Mouse (Mus musculus) retina, postnatal 1 day (tissue): ENCODE results near the gene Samd1.
A peak's percentile ranks its signal among the peaks of the same experiment; 100 is the strongest.

Experiments used
- DNase-seq: peaks from one replicate; pipeline ENCODE4 v3.0.0-alpha.2; 2012

Gene Samd1

DNA sequence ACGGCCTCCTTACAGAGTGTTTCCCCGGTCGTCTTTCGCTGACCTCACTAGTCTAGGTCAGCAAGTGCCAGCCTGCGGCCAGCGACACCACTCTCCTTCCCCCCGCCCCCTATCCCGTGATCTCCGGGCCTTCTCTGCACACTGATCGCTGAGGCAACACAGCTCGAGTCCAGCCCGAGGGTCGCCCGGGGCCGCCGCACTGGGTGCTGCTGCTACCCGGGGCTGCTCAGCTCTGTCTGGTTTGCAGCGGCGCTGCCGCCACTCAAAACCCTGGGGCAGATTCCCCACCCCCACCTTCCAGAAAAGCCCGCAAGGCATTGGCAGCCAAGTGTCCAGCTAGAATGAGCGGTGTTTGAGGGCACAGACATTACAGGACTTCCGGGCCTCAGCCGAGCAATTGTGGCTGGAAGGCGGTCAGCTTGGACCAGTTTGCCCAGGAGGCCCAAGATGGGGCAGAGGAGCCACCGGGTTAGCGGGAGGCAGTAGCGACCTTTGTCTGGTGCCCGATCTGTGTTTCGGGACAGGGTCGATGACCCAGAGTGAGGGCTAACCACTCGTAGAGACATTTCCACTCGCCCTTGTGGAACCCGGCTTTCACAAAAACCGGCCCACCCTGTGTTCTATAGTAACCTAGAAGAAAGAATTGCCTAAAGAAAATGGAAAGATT is 15.2 kb downstream of the Samd1 start:
- peak; percentile 56 for DNase-seq

DNA sequence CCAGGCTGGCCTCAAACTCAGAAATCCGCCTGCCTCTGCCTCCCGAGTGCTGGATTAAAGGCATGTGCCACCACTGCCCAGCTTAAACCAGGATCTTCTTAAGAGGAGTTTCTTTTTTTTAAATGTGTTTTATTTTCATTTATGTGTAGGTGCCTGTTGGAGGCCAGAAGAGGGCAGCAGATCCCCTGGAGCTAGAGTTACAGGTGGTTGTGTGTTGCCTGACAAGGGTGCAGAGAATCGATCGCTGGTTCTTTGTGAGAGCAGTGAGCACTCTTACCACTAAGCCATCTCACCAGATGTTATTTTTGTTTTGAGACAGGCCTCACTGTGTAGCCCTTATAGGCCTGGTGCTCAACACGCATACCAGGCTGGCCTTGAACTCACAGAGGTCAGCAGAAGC is 18.4 kb downstream of the Samd1 start:
- no peak for DNase-seq

GRCm38 (mm10) chr8:84019738-84020137 is 22.3 kb downstream of the Samd1 start:
- no peak for DNase-seq

- no peak for DNase-seq
Measured at GRCm38 (mm10) chr8:84021096-84021495, 23.6 kb downstream of the Samd1 start, which contains the start of gene Palm3. Palm3 (plus strand) TSS chr8:84021471.

DNA sequence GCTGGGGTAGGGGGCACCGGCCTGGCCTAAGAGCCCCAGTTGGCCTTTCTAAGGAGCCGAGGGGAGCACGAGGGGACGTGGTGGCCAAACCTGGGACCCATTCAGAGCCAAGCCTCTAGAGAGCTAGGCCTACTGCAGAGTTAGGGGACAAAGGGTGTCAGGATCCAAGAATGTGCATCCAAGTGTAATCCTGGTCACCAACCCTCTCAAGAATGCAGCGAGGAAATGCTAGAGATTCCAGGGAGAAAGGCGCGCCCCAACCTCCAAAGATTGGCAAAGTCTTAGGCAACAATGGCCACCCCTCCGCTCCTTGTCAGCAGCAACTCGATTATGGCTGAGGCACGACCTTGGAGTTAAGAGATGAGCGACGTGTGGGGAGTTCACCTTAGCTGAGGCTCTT is 24.1 kb downstream of the Samd1 start:
- DNase-seq: no peak

DNA sequence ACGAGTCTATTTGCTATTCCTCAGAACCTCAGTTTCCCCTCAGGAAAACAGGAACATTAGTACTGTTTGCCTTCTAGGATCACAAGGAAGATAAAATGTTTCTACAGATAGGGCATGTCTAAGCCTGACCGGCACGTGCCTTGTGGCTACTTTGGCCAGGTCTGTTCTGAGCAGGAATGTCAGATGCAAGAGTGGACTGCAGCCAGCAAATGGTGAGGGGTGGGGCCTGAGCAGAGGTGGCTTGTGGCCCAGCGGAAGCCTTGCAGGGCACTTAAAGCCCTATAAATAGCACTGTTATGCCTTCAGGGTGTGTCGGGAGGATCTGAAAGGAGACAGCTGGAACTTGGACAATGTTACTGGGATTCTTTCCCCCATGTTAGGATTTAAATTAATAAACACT is 25.6 kb downstream of the Samd1 start:
- no peak for DNase-seq

- DNase-seq: no peak
Measured at GRCm38 (mm10) chr8:84023631-84024030, 26.2 kb downstream of the Samd1 start.

GRCm38 (mm10) chr8:84024171-84024570 is 26.7 kb downstream of the Samd1 start:
- DNase-seq: peak; percentile 74

DNA sequence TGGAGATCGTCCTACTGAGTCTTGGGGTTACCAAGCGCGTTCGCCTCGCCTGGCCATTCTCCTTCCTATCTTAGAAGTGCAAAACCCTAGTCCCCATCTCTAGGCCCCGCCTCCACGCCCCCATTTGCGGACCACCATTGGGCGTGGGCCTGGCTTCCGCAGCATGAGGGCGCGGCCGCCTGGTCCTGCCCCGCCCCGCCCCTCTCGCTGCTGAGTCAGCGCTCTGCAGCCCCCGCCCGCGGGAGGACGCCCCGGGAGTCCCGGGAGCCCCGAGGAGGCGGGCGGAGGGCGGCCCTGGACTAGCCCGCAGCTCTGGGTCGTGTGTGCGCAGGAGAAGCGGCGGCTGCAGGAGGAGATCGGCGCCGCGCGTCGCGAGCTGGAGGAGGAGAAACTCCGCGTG is 28.4 kb downstream of the Samd1 start:
- peak; percentile 84 for DNase-seq

- DNase-seq: no peak
Measured at GRCm38 (mm10) chr8:84027449-84027848, 30.0 kb downstream of the Samd1 start.

- no peak for DNase-seq
Measured at GRCm38 (mm10) chr8:84029272-84029671, 31.8 kb downstream of the Samd1 start.

GRCm38 (mm10) chr8:84032777-84033176 is 35.3 kb downstream of the Samd1 start:
- DNase-seq: no peak

GRCm38 (mm10) chr8:84038015-84038414 is 40.5 kb downstream of the Samd1 start:
- no peak for DNase-seq

GRCm38 (mm10) chr8:84039050-84039449 is 41.6 kb downstream of the Samd1 start:
- DNase-seq: peak; percentile 90

- DNase-seq: peak; percentile 81
Measured at GRCm38 (mm10) chr8:84042066-84042947, 44.8 kb downstream of the Samd1 start, which contains the start of gene Il27ra. Il27ra (minus strand) TSS chr8:84042589.

DNA sequence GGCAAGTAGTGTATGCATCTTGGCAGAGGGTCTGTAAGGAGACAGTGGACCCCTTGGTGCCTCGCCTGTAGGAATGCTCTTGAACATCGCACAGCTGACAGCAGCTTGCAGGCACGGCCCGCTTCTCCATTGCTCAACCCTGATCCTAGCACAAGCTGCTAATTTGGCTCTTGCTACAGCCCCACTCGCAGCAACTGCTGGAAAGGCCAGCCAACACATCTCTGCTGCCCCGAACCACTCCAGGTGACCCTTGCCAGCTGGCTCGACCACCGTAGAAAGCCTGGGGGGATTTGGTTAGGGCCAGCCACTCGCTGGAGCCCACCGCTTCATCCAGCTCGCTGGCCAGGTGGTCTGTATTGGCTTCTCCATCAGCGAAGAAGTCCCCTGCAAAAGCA is 45.5 kb downstream of the Samd1 start:
- DNase-seq: no peak

DNA sequence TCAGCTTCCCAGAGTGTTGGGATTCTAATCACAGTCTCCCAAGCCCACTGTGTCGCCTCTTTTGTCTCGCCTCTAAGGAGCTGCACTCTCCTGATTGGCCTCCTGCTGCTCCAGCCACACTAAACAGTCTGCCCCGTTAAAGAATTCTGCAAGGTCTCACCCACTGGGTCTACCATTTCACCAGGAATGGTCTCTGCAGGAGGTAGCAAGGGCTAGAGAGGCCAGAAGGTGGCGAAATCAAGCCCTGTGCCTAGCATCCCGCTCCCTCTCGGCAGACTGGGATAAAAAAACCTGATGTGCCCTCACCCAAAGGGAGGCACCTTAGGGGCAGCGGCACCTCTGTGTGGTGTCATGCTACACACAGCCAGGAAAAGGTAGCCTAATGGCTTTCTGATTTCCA is 46.6 kb downstream of the Samd1 start:
- no peak for DNase-seq

- no peak for DNase-seq
Measured at GRCm38 (mm10) chr8:84044900-84045299, 47.4 kb downstream of the Samd1 start, which contains the start of gene Rln3. Rln3 (minus strand) TSS chr8:84045000.

- DNase-seq: no peak
Measured at GRCm38 (mm10) chr8:84046505-84046904, 49.0 kb downstream of the Samd1 start.

DNA sequence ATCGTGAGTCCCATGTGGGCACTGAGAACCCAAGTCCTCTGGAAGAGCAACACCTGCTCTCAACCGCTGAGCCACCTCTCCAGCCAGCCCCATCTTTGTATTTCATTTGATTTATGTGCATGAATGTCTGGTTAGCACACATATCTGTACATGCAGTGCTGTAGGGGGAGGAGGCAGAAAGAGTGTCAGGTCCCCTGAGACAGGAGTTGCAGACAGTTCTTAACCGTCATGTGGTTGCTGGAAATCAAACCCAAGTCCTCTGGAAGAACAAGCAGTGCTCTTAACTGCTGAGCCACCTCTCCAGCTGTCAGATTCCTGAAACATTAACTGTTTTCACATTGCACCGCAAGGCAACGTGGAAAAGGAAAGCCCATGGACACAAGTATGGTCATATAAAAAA is 50.7 kb downstream of the Samd1 start:
- DNase-seq: no peak
